Mouse (Mus musculus) lung, embryonic 14.5 days (tissue): ENCODE results near the gene Chit1. TPM values are rescaled to one million over a fixed set of nuclear protein-coding genes. Genes with fewer than 3 reads are reported as not detected.

Source experiments
- ATAC-seq: fragments of 200-750 bp; cut with Nextera tagmentation; 2 replicates; pipeline ENCODE4 v1.8.0; 2017; ENCODE audit warnings: mild to moderate bottlenecking, moderate TSS enrichment, moderate library complexity; ENCODE audit not compliant: insufficient read depth
- DNase-seq: peaks from one replicate; pipeline ENCODE4 v3.0.0-alpha.2; 2015
- H3K27ac ChIP-seq: fragments of 300-500 bp; sonication (generic); 2 replicates; pipeline ENCODE4 v1.5.1; 2014; ENCODE audit warnings: low read depth, mild to moderate bottlenecking, moderate library complexity
- H3K27me3 ChIP-seq: fragments of 300-500 bp; sonication (generic); 2 replicates; pipeline ENCODE4 v1.6.1; 2014; ENCODE audit warnings: low read length, control low read depth; ENCODE audit not compliant: insufficient read depth
- H3K36me3 ChIP-seq: fragments of 300-500 bp; sonication (generic); 2 replicates; pipeline ENCODE4 v1.6.1; 2014; ENCODE audit warnings: control low read depth; ENCODE audit not compliant: insufficient read depth
- H3K4me1 ChIP-seq: fragments of 300-500 bp; sonication (generic); 2 replicates; pipeline ENCODE4 v1.6.1; 2014; ENCODE audit warnings: antibody characterized with exemption, control low read depth; ENCODE audit not compliant: insufficient read depth
- H3K4me2 ChIP-seq: fragments of 300-500 bp; sonication (generic); 2 replicates; pipeline ENCODE4 v1.6.1; 2014; ENCODE audit warnings: mild to moderate bottlenecking
- H3K4me3 ChIP-seq: fragments of 300-500 bp; sonication (generic); 2 replicates; pipeline ENCODE4 v1.5.1; 2014; ENCODE audit warnings: low read depth, low read length
- H3K9ac ChIP-seq: fragments of 300-500 bp; sonication (generic); 2 replicates; pipeline ENCODE4 v1.6.1; 2014
- H3K9me3 ChIP-seq: fragments of 300-500 bp; sonication (generic); 2 replicates; pipeline ENCODE4 v1.6.1; 2016; ENCODE audit warnings: low read depth, low read length, control low read depth
- CTCF ChIP-seq: IDR thresholded peaks from 2 replicates; pipeline ENCODE4 v1.5.1; 2016; ENCODE audit warnings: antibody characterized with exemption, low read depth
- WGBS: fragments of 180-500 bp; shearing (Covaris S2); extraction: QIAGEN DNeasy Blood & Tissue Kit; methylation state at CpG from one replicate; pipeline ENCODE4 v1.1.7; 2014; 5-methylcytosine and 5-hydroxymethylcytosine counted together
- polyA plus RNA-seq: library from polyadenylated mRNA; unstranded; fragments of >200 nt; fragmentation: Nextera tagmentation; extraction: Ambion mirVana; gene quantifications from 2 replicates; pipeline ENCODE4 v1.2.1, GENCODE M21; 2014

Gene Chit1
- polyA plus RNA-seq, 1 experiment from 2014 or later, result not detected

DNA sequence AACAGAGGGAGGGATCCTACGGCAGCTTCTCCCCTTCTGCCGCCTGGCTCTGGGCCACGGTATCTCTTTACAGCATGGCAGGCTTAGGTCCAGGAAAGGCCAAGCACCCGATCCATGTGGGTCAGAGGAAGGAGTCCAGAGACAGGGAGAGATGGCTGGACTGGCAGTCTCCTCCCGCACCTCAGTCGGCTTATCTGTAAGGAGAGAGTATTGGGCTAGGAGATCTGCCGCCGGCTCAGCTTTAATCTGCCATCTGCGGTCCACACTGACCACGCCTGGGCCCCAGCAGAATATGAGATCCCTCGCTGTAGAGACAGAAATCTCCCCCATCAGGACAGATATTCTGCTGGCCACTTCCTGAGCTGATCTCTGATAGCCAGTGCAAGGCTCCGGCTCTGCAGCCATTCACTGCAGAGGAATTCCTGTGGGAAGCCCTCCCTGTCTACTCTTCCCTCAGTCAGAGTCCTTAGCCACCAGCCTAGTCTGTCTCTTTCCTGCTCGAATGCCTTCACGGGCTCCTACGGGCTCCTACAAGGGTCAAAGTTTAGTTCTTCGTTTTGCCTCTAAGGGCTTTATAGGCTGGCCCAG lies 24.1 kb upstream of the Chit1 start:
- no peak for DNase-seq
- 0 out of 2 replicates have a peak, but pooled peaks have one; percentile 15 for ATAC-seq
- no peaks in the 10 kb centered on the region for H3K27me3 ChIP-seq
- 27% methylated on average over 16 of the region's 16 CpGs for WGBS
- H3K4me3 ChIP-seq, result no peak overlapping the region
- H3K9me3 ChIP-seq, result no peaks in the 10 kb centered on the region
- H3K27ac ChIP-seq, result 0 out of 2 replicates have a peak overlapping the region, but pooled peaks have one; percentile 5
- peak overlapping the region; percentile 34 for H3K4me2 ChIP-seq
- H3K36me3 ChIP-seq, result no peaks in the 10 kb centered on the region
- no peak for TF ChIP-seq CTCF
- H3K4me1 ChIP-seq, result peaks cover 19% of the 10 kb centered on the region
- peak overlapping the region; percentile 13; the same call in 1 of the 2 replicates for H3K9ac ChIP-seq

- TF ChIP-seq CTCF, result no peak
- Histone ChIP-seq H3K36me3 (no peaks in the 10 kb centered on the region), H3K4me3 (no peak overlapping the region), H3K27me3 (no peaks in the 10 kb centered on the region), H3K27ac (no peak overlapping the region), H3K4me2 (no peak overlapping the region), H3K9me3 (no peaks in the 10 kb centered on the region), H3K4me1 (peaks cover 23% of the 10 kb centered on the region), H3K9ac (no peak overlapping the region)
- ATAC-seq (no peak), DNase-seq (no peak)
- 85% methylated on average over 7 of the region's 7 CpGs for WGBS
These were observed 22.0 kb upstream of the Chit1 start for GRCm38 (mm10) chr1:134089074-134089473.

GRCm38 (mm10) chr1:134091851-134092250 lies 19.2 kb upstream of the Chit1 start:
- 0 out of 2 replicates have a peak overlapping the region, but pooled peaks have one; percentile 90 for H3K27ac ChIP-seq
- H3K27me3 ChIP-seq, result no peaks in the 10 kb centered on the region
- H3K9ac ChIP-seq, result no peak overlapping the region
- no peaks in the 10 kb centered on the region for H3K9me3 ChIP-seq
- H3K4me2 ChIP-seq, result no peak overlapping the region
- H3K4me1 ChIP-seq, result peaks cover 32% of the 10 kb centered on the region
- 73% methylated on average over 3 of the region's 3 CpGs for WGBS
- H3K36me3 ChIP-seq, result no peaks in the 10 kb centered on the region
- DNase-seq, result no peak
- no peak for TF ChIP-seq CTCF
- ATAC-seq, result no peak
- H3K4me3 ChIP-seq, result no peak overlapping the region

DNA sequence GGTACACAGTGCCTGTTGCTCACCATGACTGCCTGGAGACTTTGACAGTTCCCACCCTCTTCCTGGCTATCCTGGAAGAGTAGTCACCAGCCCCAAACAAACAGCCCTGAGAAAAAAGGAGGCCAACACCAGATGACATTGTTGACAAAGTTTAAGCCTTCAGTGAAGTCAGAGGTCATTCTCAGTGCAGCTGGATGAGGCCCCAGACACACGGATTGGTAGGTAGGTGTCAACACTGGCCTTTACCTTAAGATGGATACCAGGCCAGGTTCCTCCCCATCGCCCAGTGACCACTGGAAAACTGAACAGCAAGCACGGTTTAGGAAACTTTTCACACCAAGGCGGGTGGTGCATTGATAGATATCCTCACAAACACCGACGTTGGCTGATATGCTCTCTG lies 18.7 kb upstream of the Chit1 start:
- ATAC-seq (0 out of 2 replicates have a peak, but pooled peaks have one; percentile 0), DNase-seq (no peak)
- peak overlapping the region; percentile 53 for H3K9ac ChIP-seq
- no peaks in the 10 kb centered on the region for H3K27me3 ChIP-seq
- peak overlapping the region; percentile 70 for H3K4me2 ChIP-seq
- peak overlapping the region; percentile 40 for H3K4me3 ChIP-seq
- peaks cover 34% of the 10 kb centered on the region for H3K4me1 ChIP-seq
- no peak for TF ChIP-seq CTCF
- no peaks in the 10 kb centered on the region for H3K9me3 ChIP-seq
- H3K27ac ChIP-seq, result peak overlapping the region; percentile 90
- WGBS, result 13% methylated on average over 6 of the region's 6 CpGs
- H3K36me3 ChIP-seq, result no peaks in the 10 kb centered on the region

- ATAC-seq, result peak; percentile 93
- TF ChIP-seq CTCF, result no peak
- DNase-seq, result peak; percentile 98
- Histone ChIP-seq H3K4me3 (peak overlapping the region; percentile 40), H3K9ac (peak overlapping the region; percentile 53), H3K4me1 (peaks cover 39% of the 10 kb centered on the region), H3K27me3 (no peaks in the 10 kb centered on the region), H3K27ac (peak overlapping the region; percentile 90), H3K36me3 (no peaks in the 10 kb centered on the region), H3K4me2 (peak overlapping the region; percentile 70), H3K9me3 (no peaks in the 10 kb centered on the region)
- WGBS, result 2% methylated on average over 43 of the region's 43 CpGs
These were observed 17.9 kb upstream of the Chit1 start for GRCm38 (mm10) chr1:134092852-134093770.

- H3K36me3 ChIP-seq, result no peaks in the 10 kb centered on the region
- H3K9me3 ChIP-seq, result no peaks in the 10 kb centered on the region
- peak overlapping the region; percentile 70 for H3K4me2 ChIP-seq
- 60% methylated on average over 13 of the region's 13 CpGs for WGBS
- H3K27ac ChIP-seq, result peak overlapping the region; percentile 90
- peak overlapping the region; percentile 40; the same call in 1 of the 2 replicates for H3K4me3 ChIP-seq
- no peak for ATAC-seq
- TF ChIP-seq CTCF, result no peak
- H3K27me3 ChIP-seq, result no peaks in the 10 kb centered on the region
- no peak for DNase-seq
- peaks cover 48% of the 10 kb centered on the region for H3K4me1 ChIP-seq
- H3K9ac ChIP-seq, result peak overlapping the region; percentile 53
These were observed 17.1 kb upstream of the Chit1 start for GRCm38 (mm10) chr1:134093771-134094526.
